Mouse (Mus musculus): ENCODE measurements around the gene Ryk.

Gene Ryk

DNA sequence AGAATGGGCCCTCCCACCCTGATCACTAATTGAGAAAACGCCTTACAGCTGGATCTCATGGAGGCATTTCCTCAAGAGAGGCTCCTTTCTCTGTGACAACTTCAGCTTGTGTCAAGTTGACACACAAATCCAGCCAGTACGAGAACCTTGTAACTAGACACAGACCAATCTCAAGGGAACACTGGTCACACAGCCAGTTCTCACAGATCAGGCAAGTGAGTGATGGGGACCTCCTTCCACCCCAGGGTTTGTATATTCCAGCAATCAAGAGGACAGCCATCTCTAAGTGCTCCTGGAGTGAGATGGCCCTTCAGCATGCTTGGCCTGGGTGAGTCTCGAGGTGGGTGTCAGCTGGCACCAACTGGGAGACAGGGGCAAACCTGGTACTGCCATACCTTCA lies 121.1 kb downstream of the Ryk start:
- DNase-seq: no peak

Data from right cerebral cortex, postnatal 14 days (tissue).